Mouse (Mus musculus) heart, embryonic 16.5 days (tissue): Measurements from ENCODE around the gene Aoc2. TPM values are rescaled to one million over a fixed set of nuclear protein-coding genes. Genes with fewer than 3 reads are reported as not detected.
A peak's percentile ranks its signal among the peaks of the same experiment; 100 is the strongest.

Source experiments
- ATAC-seq: fragments of 200-750 bp; cut with Nextera tagmentation; replicated peaks from 2 replicates; pipeline ENCODE4 v1.8.0; 2017; ENCODE audit warnings: moderate number of reproducible peaks; ENCODE audit not compliant: insufficient read depth, low FRiP score; ENCODE audit errors: extremely low read depth
- H3K27ac ChIP-seq: fragments of 300-500 bp; sonication (generic); 2 replicates; pipeline ENCODE4 v1.5.1; 2014; ENCODE audit warnings: mild to moderate bottlenecking, low read length, control low read depth, moderate library complexity
- H3K27me3 ChIP-seq: fragments of 300-500 bp; sonication (generic); 2 replicates; pipeline ENCODE4 v1.6.1; 2014; ENCODE audit warnings: low read length, mixed read lengths; ENCODE audit not compliant: control insufficient read depth, insufficient read depth
- H3K36me3 ChIP-seq: fragments of 300-500 bp; sonication (generic); 2 replicates; pipeline ENCODE4 v1.6.1; 2014; ENCODE audit not compliant: control insufficient read depth, insufficient read depth
- H3K4me1 ChIP-seq: fragments of 300-500 bp; sonication (generic); 2 replicates; pipeline ENCODE4 v1.6.1; 2014; ENCODE audit warnings: low read length, mixed read lengths; ENCODE audit not compliant: control insufficient read depth, insufficient read depth
- H3K4me2 ChIP-seq: fragments of 300-500 bp; sonication (generic); 2 replicates; pipeline ENCODE4 v1.6.1; 2014; ENCODE audit warnings: low read depth, mild to moderate bottlenecking, control low read depth, low read length
- H3K4me3 ChIP-seq: fragments of 300-500 bp; sonication (generic); 2 replicates; pipeline ENCODE4 v1.5.1; 2014; ENCODE audit warnings: mild to moderate bottlenecking, control low read depth, low read length
- H3K9ac ChIP-seq: fragments of 300-500 bp; sonication (generic); 2 replicates; pipeline ENCODE4 v1.6.1; 2014; ENCODE audit warnings: low read length, control low read depth
- H3K9me3 ChIP-seq: fragments of 300-500 bp; sonication (generic); replicated peaks from 2 replicates; pipeline ENCODE4 v1.6.1; 2016; ENCODE audit warnings: low read length; ENCODE audit not compliant: control insufficient read depth
- WGBS: fragments of 180-500 bp; shearing (Covaris S2); extraction: QIAGEN DNeasy Blood & Tissue Kit; methylation state at CpG from one replicate; pipeline ENCODE4 v1.1.7; 2014; 5-methylcytosine and 5-hydroxymethylcytosine counted together
- polyA plus RNA-seq: library from polyadenylated mRNA; unstranded; fragments of >200 nt; fragmentation: Nextera tagmentation; extraction: Ambion mirVana; gene quantifications from 2 replicates; pipeline ENCODE4 v1.2.1, GENCODE M21; 2015

Aoc2 gene
- 0.89 and 0.92 TPM in 2 replicates for polyA plus RNA-seq

GRCm38 (mm10) chr11:101324763-101325162, at the start of gene Aoc2:
TSS of gene Aoc2 (plus strand) at chr11:101325063.
- Histone ChIP-seq H3K4me3 (no peak within 1 kb of the TSS), H3K4me1 (peaks cover 10% of the 10 kb centered on the region), H3K9ac (no peak within 1 kb of the TSS), H3K27ac (no peak within 1 kb of the TSS), H3K9me3 (no peaks in the 10 kb centered on the region), H3K4me2 (no peak within 1 kb of the TSS), H3K36me3 (peaks cover 41% of the 10 kb centered on the region), H3K27me3 (no peaks in the 10 kb centered on the region)
- ATAC-seq = no peak
- 83% methylated on average over 5 of the region's 5 CpGs for WGBS

DNA sequence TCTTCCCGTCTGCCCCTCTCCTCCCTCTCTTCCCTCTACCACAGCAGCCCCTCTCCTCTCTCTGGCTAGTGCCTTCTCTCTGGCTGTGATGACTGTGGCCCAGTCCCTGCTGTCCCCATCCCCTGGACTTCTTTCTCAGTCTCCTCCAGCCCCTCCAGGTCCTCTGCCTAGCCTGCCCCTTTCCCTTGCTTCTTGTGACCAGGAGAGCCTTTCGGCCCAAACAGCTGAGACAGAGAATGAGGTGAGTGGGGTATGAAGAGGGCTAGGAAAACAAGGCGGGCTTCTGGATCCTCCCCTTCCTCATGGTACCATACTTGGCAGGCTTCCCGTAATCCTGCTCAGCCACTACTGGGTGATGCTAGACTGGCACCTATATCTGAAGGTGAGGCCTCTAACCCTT, 49.6 kb upstream of the Aoc2 start:
- peaks cover 18% of the 10 kb centered on the region for H3K4me1 ChIP-seq
- H3K9ac ChIP-seq = no peak overlapping the region
- no peak overlapping the region for H3K4me3 ChIP-seq
- H3K27me3 ChIP-seq = no peaks in the 10 kb centered on the region
- 71% methylated on average over 4 of the region's 4 CpGs for WGBS
- ATAC-seq = no peak
- no peak overlapping the region for H3K4me2 ChIP-seq
- H3K9me3 ChIP-seq = no peaks in the 10 kb centered on the region
- no peak overlapping the region for H3K27ac ChIP-seq
- no peaks in the 10 kb centered on the region for H3K36me3 ChIP-seq

GRCm38 (mm10) chr11:101276319-101277070, 48.4 kb upstream of the Aoc2 start:
- Histone ChIP-seq H3K36me3 (no peaks in the 10 kb centered on the region), H3K27me3 (no peaks in the 10 kb centered on the region), H3K4me3 (no peak overlapping the region), H3K9ac (no peak overlapping the region), H3K4me2 (peak overlapping the region; percentile 31; the same call in 1 of the 2 replicates), H3K27ac (no peak overlapping the region), H3K4me1 (peaks cover 18% of the 10 kb centered on the region), H3K9me3 (no peaks in the 10 kb centered on the region)
- ATAC-seq = no peak
- 28% methylated on average over 27 of the region's 27 CpGs for WGBS

DNA sequence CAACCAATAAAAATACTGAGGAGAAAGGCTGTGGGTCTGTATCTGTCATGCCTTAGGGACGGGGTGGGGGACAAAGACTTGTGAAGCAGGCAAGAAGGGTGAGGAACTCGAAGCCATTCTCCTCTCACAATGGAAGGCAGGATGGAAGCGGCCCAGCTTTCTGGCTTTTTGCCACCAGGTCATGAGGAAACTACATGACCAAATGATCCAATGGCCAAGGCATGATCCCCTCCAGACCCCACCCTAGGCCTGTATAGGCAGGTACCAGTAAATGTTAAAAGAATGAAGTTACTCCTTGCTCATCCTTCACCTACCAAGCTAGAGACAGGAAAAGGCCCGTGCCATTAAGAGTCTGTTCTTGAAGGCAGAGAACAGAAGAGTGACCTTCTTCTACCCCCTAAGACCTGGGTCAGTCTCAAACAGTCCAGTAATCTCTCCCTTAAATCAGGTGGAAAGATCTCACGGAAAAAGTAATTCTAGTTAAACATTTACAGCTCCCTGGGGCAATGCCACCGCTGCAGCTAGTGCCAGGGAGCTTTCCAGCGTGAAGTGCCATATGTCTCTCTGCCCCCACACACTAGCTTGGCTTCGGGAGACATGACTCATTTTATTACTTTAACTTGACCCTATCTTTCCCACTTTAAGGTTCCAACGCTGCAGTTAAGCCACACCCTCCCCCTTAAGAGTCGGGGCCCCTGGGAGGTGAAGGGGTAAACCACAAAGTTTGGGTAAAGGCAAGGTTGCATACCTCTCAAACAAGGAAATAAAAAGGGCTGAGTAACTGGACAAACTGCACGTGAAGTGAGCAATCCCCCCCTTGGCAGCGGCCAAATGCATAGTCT, 47.3 kb upstream of the Aoc2 start:
- Histone ChIP-seq H3K4me2 (peak overlapping the region; percentile 84), H3K27me3 (no peaks in the 10 kb centered on the region), H3K4me1 (peaks cover 18% of the 10 kb centered on the region), H3K4me3 (peak overlapping the region; percentile 89), H3K9me3 (no peaks in the 10 kb centered on the region), H3K27ac (no peak overlapping the region), H3K36me3 (no peaks in the 10 kb centered on the region), H3K9ac (peak overlapping the region; percentile 94)
- 64% methylated on average over 12 of the region's 12 CpGs for WGBS
- no peak for ATAC-seq

- peak within 1 kb of the TSS; percentile 89 for H3K4me3 ChIP-seq
- H3K9ac ChIP-seq = peak within 1 kb of the TSS; percentile 94
- ATAC-seq = peak; percentile 96
- WGBS = 7% methylated on average over 45 of the region's 45 CpGs
- no peaks in the 10 kb centered on the region for H3K36me3 ChIP-seq
- H3K27ac ChIP-seq = peak within 1 kb of the TSS; percentile 77
- H3K4me2 ChIP-seq = peak within 1 kb of the TSS; percentile 84
- H3K27me3 ChIP-seq = no peaks in the 10 kb centered on the region
- H3K9me3 ChIP-seq = no peaks in the 10 kb centered on the region
- peaks cover 18% of the 10 kb centered on the region for H3K4me1 ChIP-seq
Measured at GRCm38 (mm10) chr11:101278223-101279192, 46.4 kb upstream of the Aoc2 start, which contains the start of the genes Cntd1 and Coa3. TSS of gene Cntd1 (plus strand) at chr11:101279012. TSS of gene Coa3 (minus strand) at chr11:101279114.

GRCm38 (mm10) chr11:101279193-101279569, 45.7 kb upstream of the Aoc2 start:
- Histone ChIP-seq H3K9ac (peak overlapping the region; percentile 46), H3K4me3 (peak overlapping the region; percentile 89), H3K36me3 (no peaks in the 10 kb centered on the region), H3K27me3 (no peaks in the 10 kb centered on the region), H3K27ac (no peak overlapping the region), H3K4me2 (peak overlapping the region; percentile 84), H3K9me3 (no peaks in the 10 kb centered on the region), H3K4me1 (peaks cover 18% of the 10 kb centered on the region)
- 0 out of 2 replicates have a peak, but pooled peaks have one; percentile 15 for ATAC-seq
- WGBS = 56% methylated on average over 14 of the region's 14 CpGs

- Histone ChIP-seq H3K9me3 (no peaks in the 10 kb centered on the region), H3K27ac (no peak overlapping the region), H3K4me1 (peaks cover 18% of the 10 kb centered on the region), H3K9ac (no peak overlapping the region), H3K4me3 (no peak overlapping the region), H3K4me2 (no peak overlapping the region), H3K36me3 (no peaks in the 10 kb centered on the region), H3K27me3 (no peaks in the 10 kb centered on the region)
- WGBS = 46% methylated on average over 7 of the region's 7 CpGs
- no peak for ATAC-seq
Measured at GRCm38 (mm10) chr11:101280837-101281236, 44.0 kb upstream of the Aoc2 start.

GRCm38 (mm10) chr11:101282896-101283295, 42.0 kb upstream of the Aoc2 start:
- no peak overlapping the region for H3K4me2 ChIP-seq
- no peaks in the 10 kb centered on the region for H3K9me3 ChIP-seq
- H3K4me3 ChIP-seq = no peak overlapping the region
- 32% methylated on average over 5 of the region's 5 CpGs for WGBS
- H3K4me1 ChIP-seq = peaks cover 7% of the 10 kb centered on the region
- H3K27ac ChIP-seq = no peak overlapping the region
- no peak for ATAC-seq
- peaks cover 8% of the 10 kb centered on the region for H3K36me3 ChIP-seq
- no peaks in the 10 kb centered on the region for H3K27me3 ChIP-seq
- H3K9ac ChIP-seq = no peak overlapping the region
